Mouse (Mus musculus) adrenal gland, postnatal 36 days (tissue): ENCODE measurements around the gene Olfr448. TPM values are rescaled to one million over a fixed set of nuclear protein-coding genes. Genes with fewer than 3 reads are reported as not detected.
A peak's percentile ranks its signal among the peaks of the same experiment; 100 is the strongest.

Experiments used
- DNase-seq, 2 experiments: peaks; one replicate each; pipeline ENCODE4 v3.0.0; 2021; ENCODE audit warnings: mixed read lengths in 1 of 2
- long read RNA-seq, 2 experiments: library from polyadenylated mRNA; stranded (forward); transcript quantifications; one replicate each; pipeline ENCODE4 v2.0.0; 2021; ENCODE audit warnings: borderline sequencing depth in 2 of 2
- total RNA-seq, 2 experiments: library from RNA; stranded (reverse); gene quantifications; 2 replicates each; pipeline ENCODE4 v1.2.3; 2021

Olfr448 gene
- total RNA-seq = not detected
- long read RNA-seq, experiment 1 = 0 reads
- long read RNA-seq, experiment 2 = 0 reads

- no peak for DNase-seq
These were observed at the start of gene Olfr448 for GRCm38 (mm10) chr6:42890141-42890540. TSS of gene Olfr448 (plus strand) at chr6:42890441.

- peak in 1 of 2 experiments; percentile 31 for DNase-seq
These were observed 29.9 kb upstream of the Olfr448 start for GRCm38 (mm10) chr6:42860222-42860819.

GRCm38 (mm10) chr6:42869695-42870094, 20.5 kb upstream of the Olfr448 start:
- no peak for DNase-seq

- DNase-seq = no peak
These were observed 13.9 kb upstream of the Olfr448 start for GRCm38 (mm10) chr6:42876323-42876722.

- DNase-seq = no peak
These were observed 10.1 kb downstream of the Olfr448 start for GRCm38 (mm10) chr6:42900345-42900744.

GRCm38 (mm10) chr6:42908578-42908977, 18.3 kb downstream of the Olfr448 start, which contains the start of gene Olfr447:
TSS of gene Olfr447 (plus strand) at chr6:42908878.
- no peak for DNase-seq

- DNase-seq = no peak
These were observed 30.8 kb downstream of the Olfr448 start, which contains the start of gene Olfr446 for GRCm38 (mm10) chr6:42921077-42921476. TSS of gene Olfr446 (plus strand) at chr6:42921377.

Other genes with a start within 250 kb of the Olfr448 start
- gene Tcaf2, start 245.2 kb upstream of the Olfr448 start, total RNA-seq = 10 to 100 TPM in 1 of 2 experiments, 1 to 10 TPM in 1; 9.4 to 13.7 TPM
- gene Tcaf1, start 180.4 kb upstream of the Olfr448 start, total RNA-seq = 10 to 100 TPM; 71.7 to 85.6 TPM
- not detected for gene Olfr453, start 151.1 kb upstream of the Olfr448 start, total RNA-seq
- gene Olfr38, start 134.0 kb upstream of the Olfr448 start, total RNA-seq = not detected
- gene Olfr452, start 105.3 kb upstream of the Olfr448 start, total RNA-seq = not detected
- not detected for gene Olfr450, start 78.5 kb upstream of the Olfr448 start, total RNA-seq
- gene Olfr449, start 56.1 kb upstream of the Olfr448 start, total RNA-seq = not detected
- not detected for gene Olfr447, start 18.4 kb downstream of the Olfr448 start, total RNA-seq
- not detected for gene Olfr446, start 30.9 kb downstream of the Olfr448 start, total RNA-seq
- not detected for gene Olfr444, start 58.6 kb downstream of the Olfr448 start, total RNA-seq
- gene Olfr441, start 215.9 kb downstream of the Olfr448 start, total RNA-seq = not detected